Mouse (Mus musculus) heart, embryonic 16.5 days (tissue): Measurements from ENCODE around the gene Tango6. TPM values are rescaled to one million over a fixed set of nuclear protein-coding genes. Genes with fewer than 3 reads are reported as not detected.
A peak's percentile ranks its signal among the peaks of the same experiment; 100 is the strongest.

ENCODE experiments used
- ATAC-seq: fragments of 200-750 bp; cut with Nextera tagmentation; replicated peaks from 2 replicates; pipeline ENCODE4 v1.8.0; 2017; ENCODE audit warnings: moderate number of reproducible peaks; ENCODE audit not compliant: insufficient read depth, low FRiP score; ENCODE audit errors: extremely low read depth
- H3K27ac ChIP-seq: fragments of 300-500 bp; sonication (generic); 2 replicates; pipeline ENCODE4 v1.5.1; 2014; ENCODE audit warnings: mild to moderate bottlenecking, low read length, control low read depth, moderate library complexity
- H3K27me3 ChIP-seq: fragments of 300-500 bp; sonication (generic); 2 replicates; pipeline ENCODE4 v1.6.1; 2014; ENCODE audit warnings: low read length, mixed read lengths; ENCODE audit not compliant: control insufficient read depth, insufficient read depth
- H3K36me3 ChIP-seq: fragments of 300-500 bp; sonication (generic); 2 replicates; pipeline ENCODE4 v1.6.1; 2014; ENCODE audit not compliant: control insufficient read depth, insufficient read depth
- H3K4me1 ChIP-seq: fragments of 300-500 bp; sonication (generic); 2 replicates; pipeline ENCODE4 v1.6.1; 2014; ENCODE audit warnings: low read length, mixed read lengths; ENCODE audit not compliant: control insufficient read depth, insufficient read depth
- H3K4me2 ChIP-seq: fragments of 300-500 bp; sonication (generic); 2 replicates; pipeline ENCODE4 v1.6.1; 2014; ENCODE audit warnings: low read depth, mild to moderate bottlenecking, control low read depth, low read length
- H3K4me3 ChIP-seq: fragments of 300-500 bp; sonication (generic); 2 replicates; pipeline ENCODE4 v1.5.1; 2014; ENCODE audit warnings: mild to moderate bottlenecking, control low read depth, low read length
- H3K9ac ChIP-seq: fragments of 300-500 bp; sonication (generic); 2 replicates; pipeline ENCODE4 v1.6.1; 2014; ENCODE audit warnings: low read length, control low read depth
- H3K9me3 ChIP-seq: fragments of 300-500 bp; sonication (generic); replicated peaks from 2 replicates; pipeline ENCODE4 v1.6.1; 2016; ENCODE audit warnings: low read length; ENCODE audit not compliant: control insufficient read depth
- WGBS: fragments of 180-500 bp; shearing (Covaris S2); extraction: QIAGEN DNeasy Blood & Tissue Kit; methylation state at CpG from one replicate; pipeline ENCODE4 v1.1.7; 2014; 5-methylcytosine and 5-hydroxymethylcytosine counted together
- polyA plus RNA-seq: library from polyadenylated mRNA; unstranded; fragments of >200 nt; fragmentation: Nextera tagmentation; extraction: Ambion mirVana; gene quantifications from 2 replicates; pipeline ENCODE4 v1.2.1, GENCODE M21; 2015

Tango6 gene
- polyA plus RNA-seq, 1 experiment from 2014 or later = 7.6 TPM

DNA sequence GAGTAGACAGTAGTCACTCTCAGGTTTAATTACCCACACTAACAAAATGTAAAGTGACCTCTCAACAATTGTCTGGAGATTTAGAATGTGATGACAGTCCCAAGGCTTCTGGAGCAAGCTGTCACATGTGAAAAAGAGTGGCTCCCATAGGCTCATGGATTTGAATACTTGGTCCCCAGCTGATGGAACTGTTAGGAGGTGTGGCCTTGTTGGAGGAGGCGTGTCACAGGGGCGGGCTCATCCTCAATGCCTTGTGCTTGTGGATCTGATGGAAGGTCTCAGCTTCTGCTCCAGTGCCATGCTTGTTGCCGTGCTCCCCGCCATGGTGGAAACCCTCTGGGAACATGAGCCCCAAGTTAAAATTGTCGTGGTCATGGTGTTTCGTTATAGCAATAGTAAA lies 146.1 kb downstream of the Tango6 start:
- H3K27me3 ChIP-seq = no peaks in the 10 kb centered on the region
- WGBS = 90% methylated on average over 6 of the region's 6 CpGs
- no peak overlapping the region for H3K4me3 ChIP-seq
- ATAC-seq = no peak
- H3K27ac ChIP-seq = no peak overlapping the region
- no peaks in the 10 kb centered on the region for H3K9me3 ChIP-seq
- no peak overlapping the region for H3K9ac ChIP-seq
- H3K4me2 ChIP-seq = no peak overlapping the region
- H3K36me3 ChIP-seq = peaks cover 3% of the 10 kb centered on the region
- no peaks in the 10 kb centered on the region for H3K4me1 ChIP-seq

DNA sequence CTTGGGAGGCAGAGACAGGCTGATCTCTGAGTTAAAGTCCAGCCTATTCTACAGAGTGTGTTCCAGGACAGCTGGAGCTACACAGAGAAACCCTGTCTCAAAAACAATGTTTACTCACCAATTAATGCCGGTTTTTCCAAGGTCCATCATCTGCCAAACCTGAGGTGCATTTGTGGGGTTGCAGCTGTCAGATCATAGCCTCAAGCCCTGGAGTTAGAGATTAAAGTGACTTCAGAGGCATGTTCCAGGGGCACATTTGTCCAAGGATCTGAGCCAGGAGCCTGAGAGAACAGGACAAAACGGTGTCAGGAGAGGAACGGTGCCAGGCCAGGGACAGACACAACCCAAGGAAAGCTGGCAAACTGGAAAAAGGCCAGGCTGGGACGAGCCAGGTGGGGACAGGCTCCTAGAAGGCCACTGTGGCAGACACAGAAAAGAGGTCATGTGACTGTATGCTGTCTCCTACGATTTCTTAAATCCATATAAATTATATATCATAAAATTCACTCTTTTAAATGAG lies 146.7 kb downstream of the Tango6 start:
- 77% methylated on average over 5 of the region's 5 CpGs for WGBS
- no peaks in the 10 kb centered on the region for H3K9me3 ChIP-seq
- ATAC-seq = no peak
- H3K4me3 ChIP-seq = no peak overlapping the region
- no peak overlapping the region for H3K9ac ChIP-seq
- H3K36me3 ChIP-seq = peaks cover 3% of the 10 kb centered on the region
- no peak overlapping the region for H3K27ac ChIP-seq
- no peaks in the 10 kb centered on the region for H3K27me3 ChIP-seq
- H3K4me2 ChIP-seq = no peak overlapping the region
- peaks cover under 1% of the 10 kb centered on the region for H3K4me1 ChIP-seq

DNA sequence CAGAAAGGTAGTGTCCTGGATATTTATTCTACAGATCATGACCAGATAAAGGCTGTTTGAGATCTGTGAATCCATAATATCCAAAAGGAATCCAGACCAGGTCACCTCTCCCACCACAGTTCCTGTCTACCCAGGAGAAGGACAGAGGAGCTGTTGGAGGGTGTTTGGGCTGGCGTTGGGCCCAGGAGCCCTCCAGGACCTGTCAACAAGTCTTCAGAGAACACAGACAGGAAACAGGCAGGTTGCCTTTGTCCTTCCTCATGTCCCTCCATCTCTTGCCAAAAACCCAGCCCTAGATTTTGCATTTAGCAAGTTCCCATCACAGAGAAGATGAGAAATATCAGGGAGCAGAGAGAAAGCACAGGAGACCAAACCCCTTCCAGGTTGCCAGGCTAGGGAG lies 152.0 kb downstream of the Tango6 start:
- 20% methylated on average over 1 of the region's 1 CpGs for WGBS
- Histone ChIP-seq H3K4me3 (no peak overlapping the region), H3K4me1 (peaks cover 22% of the 10 kb centered on the region), H3K36me3 (peaks cover 3% of the 10 kb centered on the region; the same call in 1 of the 2 replicates), H3K27me3 (no peaks in the 10 kb centered on the region), H3K4me2 (no peak overlapping the region), H3K9ac (no peak overlapping the region; the same call in 1 of the 2 replicates), H3K9me3 (no peaks in the 10 kb centered on the region), H3K27ac (peak overlapping the region; percentile 79)
- peak; percentile 91 for ATAC-seq

DNA sequence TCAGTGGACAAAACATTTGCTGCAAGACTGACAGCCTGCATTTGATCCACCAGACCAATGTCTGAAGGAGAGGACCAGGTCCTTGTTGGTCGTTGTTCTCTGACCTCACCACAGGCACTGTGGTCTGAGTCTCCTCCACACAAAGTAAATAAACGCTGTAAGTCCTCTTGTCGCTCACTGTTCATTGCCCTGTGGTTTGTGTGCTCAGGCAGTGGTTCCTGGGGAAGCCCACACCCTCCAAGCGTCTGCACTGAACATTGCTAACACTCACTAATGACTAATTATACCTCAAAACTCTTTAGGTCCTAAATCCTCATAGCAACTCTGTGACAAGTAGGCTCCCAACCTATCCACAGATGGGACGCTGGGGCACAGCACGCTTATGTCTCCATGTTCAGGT lies 153.7 kb downstream of the Tango6 start:
- 71% methylated on average over 6 of the region's 6 CpGs for WGBS

DNA sequence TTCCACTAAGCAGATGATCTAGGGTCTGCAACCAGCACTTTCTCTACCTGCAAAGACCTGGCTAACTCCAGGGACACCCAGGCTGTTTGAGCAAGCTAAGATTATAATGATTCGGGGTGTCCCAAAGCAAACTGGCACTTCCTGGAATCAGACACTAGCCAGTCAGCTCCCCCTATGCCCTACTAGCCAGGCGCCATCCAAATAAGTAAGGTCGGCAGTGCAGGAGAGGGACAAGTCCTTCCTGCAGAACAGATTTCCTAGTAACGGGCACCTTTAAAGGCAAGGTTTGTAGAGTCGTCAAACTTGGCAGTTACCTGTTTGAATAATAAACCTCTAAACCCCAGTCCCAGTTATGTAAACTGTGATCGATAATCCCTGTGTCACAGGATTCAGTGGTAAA lies 155.9 kb downstream of the Tango6 start:
- ATAC-seq = no peak
- Histone ChIP-seq H3K27me3 (no peaks in the 10 kb centered on the region), H3K4me2 (peak overlapping the region; percentile 42), H3K27ac (peak overlapping the region; percentile 92), H3K4me1 (peaks cover 27% of the 10 kb centered on the region), H3K9ac (peak overlapping the region; percentile 39), H3K4me3 (no peak overlapping the region), H3K9me3 (no peaks in the 10 kb centered on the region), H3K36me3 (no peaks in the 10 kb centered on the region)
- WGBS = 55% methylated on average over 6 of the region's 6 CpGs

More for the DNA sequence above, 153.7 kb downstream of the Tango6 start:
- H3K36me3 ChIP-seq = no peaks in the 10 kb centered on the region
- no peak overlapping the region for H3K4me3 ChIP-seq
- H3K27ac ChIP-seq = no peak overlapping the region
- H3K9ac ChIP-seq = no peak overlapping the region
- ATAC-seq = no peak
- H3K4me2 ChIP-seq = no peak overlapping the region
- peaks cover 27% of the 10 kb centered on the region for H3K4me1 ChIP-seq
- H3K9me3 ChIP-seq = no peaks in the 10 kb centered on the region
- no peaks in the 10 kb centered on the region for H3K27me3 ChIP-seq

DNA sequence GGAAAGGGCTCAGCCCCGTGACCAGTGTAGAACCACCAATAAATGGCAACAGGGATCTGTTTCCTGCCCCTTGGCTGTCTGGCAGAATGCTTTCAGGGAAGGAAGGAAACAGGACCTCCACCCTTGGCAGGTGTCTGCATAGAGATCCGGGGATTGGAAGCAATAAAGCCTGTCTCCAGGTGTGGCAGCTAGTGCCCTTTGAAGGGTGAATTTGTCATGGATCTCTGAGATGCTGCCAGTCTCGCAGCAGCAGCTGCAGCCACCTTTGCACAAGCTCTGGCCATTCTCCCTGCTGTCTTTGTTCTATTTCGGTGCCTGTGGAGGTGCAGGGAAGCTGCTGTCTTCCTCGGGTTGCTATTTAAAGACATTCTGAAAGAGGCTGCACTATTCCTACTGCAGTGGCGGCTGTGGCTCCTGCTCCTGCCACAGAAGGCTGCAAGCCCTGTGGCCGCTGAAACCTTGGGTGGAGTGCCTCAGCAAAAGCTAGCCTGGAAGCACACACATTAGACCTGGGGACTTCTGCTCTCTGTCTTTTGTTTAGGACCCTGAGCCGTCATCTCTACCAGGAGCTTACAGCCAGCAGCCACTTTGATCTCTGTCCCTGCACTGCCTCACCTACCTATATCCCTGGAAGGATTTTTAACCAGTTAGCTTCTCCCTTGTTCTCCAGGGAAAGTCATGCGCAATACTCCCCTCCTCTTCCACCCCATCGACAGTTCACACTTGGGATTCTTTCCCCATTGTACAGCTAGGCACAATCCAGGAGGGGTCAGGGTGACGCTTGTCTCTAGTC lies 156.5 kb downstream of the Tango6 start:
- Histone ChIP-seq H3K9me3 (no peaks in the 10 kb centered on the region), H3K9ac (peak overlapping the region; percentile 39), H3K36me3 (no peaks in the 10 kb centered on the region), H3K27me3 (no peaks in the 10 kb centered on the region), H3K4me1 (peaks cover 27% of the 10 kb centered on the region), H3K27ac (peak overlapping the region; percentile 92), H3K4me3 (no peak overlapping the region), H3K4me2 (peak overlapping the region; percentile 42)
- WGBS = 24% methylated on average over 11 of the region's 11 CpGs
- peak; percentile 74 for ATAC-seq

DNA sequence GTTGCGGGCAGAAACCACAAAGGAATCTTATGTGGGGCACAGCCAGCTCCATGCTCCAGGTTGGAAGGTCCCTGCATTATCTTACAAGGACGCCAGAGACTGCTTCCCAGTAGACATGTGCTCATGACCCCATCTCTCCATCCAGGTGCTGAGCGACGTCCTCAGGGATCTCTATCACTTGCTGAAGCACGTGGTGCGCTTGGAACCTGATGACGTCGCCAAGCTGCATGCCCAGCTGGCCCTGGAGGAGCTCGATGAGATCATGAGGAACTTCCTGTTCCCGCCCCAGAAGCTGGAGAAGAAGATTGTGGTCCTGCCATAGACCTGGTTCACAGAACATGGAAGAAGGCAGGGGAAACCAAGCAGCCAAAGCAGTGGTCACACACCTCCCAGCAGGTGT lies 167.2 kb downstream of the Tango6 start:
- 0 out of 2 replicates have a peak, but pooled peaks have one; percentile 5 for ATAC-seq
- H3K4me1 ChIP-seq = no peaks in the 10 kb centered on the region
- H3K27ac ChIP-seq = no peak overlapping the region
- no peaks in the 10 kb centered on the region for H3K9me3 ChIP-seq
- 65% methylated on average over 10 of the region's 10 CpGs for WGBS
- no peak overlapping the region for H3K4me2 ChIP-seq
- no peak overlapping the region for H3K9ac ChIP-seq
- H3K27me3 ChIP-seq = no peaks in the 10 kb centered on the region
- H3K4me3 ChIP-seq = no peak overlapping the region
- no peaks in the 10 kb centered on the region for H3K36me3 ChIP-seq

DNA sequence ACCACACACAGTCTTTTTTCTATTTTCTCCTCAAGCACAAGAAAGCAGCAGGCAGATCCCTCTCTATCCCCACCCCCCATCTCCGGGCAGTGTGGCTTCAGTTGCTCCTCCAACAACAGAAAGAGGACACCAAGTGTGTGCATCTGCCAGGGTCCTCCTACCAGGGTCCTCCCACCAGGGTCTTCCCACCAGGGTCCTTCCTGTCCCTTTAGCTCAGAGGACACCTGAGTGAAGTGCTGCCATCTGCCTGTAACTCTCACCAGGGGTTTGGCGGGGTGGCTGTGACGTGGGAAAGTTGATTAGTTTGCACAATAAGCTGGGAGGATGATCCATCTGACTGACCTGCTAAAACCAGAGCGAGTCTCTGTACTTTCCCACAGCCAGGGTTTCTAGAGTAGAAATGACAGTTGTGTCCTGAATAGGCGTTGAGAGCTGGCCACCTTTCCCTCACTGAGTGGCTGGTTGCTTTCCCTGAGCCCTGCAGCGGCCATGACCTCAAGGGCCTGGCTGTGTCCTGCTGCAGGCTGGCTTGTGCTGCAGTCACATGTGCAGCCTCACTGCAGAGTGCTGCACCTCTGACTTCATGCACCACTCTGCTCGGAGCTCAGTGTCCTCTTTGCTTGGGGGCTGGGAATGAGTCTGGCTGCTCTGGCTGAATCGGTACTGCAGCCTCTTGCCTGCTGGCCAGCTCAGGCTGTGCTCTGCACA lies 171.8 kb downstream of the Tango6 start:
- no peak for ATAC-seq
- Histone ChIP-seq H3K4me1 (no peaks in the 10 kb centered on the region), H3K36me3 (no peaks in the 10 kb centered on the region), H3K9me3 (no peaks in the 10 kb centered on the region), H3K27ac (no peak overlapping the region), H3K9ac (no peak overlapping the region), H3K4me3 (no peak overlapping the region), H3K4me2 (no peak overlapping the region), H3K27me3 (no peaks in the 10 kb centered on the region)
- whole genome bisulfite sequencing = 38% methylated on average over 8 of the region's 8 CpGs

DNA sequence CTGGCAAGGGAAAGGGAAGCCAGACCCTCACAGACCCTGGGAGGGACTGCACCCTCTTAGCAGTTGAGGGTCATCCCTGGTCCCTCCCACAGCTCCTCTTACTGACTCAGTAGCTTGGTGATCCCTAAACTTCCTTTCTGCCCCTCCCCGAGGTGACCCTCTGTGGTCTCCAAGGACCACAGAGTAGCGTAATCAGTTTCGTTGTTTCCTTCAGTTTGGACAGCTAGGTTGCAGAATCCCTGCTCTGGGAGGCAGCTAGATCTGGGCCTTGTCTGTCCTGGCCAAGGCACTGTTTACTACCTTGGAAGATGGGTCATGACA lies 172.3 kb downstream of the Tango6 start:
- Histone ChIP-seq H3K27me3 (no peaks in the 10 kb centered on the region), H3K27ac (no peak overlapping the region), H3K4me1 (no peaks in the 10 kb centered on the region), H3K9ac (no peak overlapping the region), H3K4me2 (no peak overlapping the region), H3K4me3 (no peak overlapping the region), H3K36me3 (no peaks in the 10 kb centered on the region), H3K9me3 (no peaks in the 10 kb centered on the region)
- WGBS = 75% methylated on average over 3 of the region's 3 CpGs
- ATAC-seq = no peak
